ENCODE assay signal across 13 mouse cellular contexts in the genomic region with DNA sequence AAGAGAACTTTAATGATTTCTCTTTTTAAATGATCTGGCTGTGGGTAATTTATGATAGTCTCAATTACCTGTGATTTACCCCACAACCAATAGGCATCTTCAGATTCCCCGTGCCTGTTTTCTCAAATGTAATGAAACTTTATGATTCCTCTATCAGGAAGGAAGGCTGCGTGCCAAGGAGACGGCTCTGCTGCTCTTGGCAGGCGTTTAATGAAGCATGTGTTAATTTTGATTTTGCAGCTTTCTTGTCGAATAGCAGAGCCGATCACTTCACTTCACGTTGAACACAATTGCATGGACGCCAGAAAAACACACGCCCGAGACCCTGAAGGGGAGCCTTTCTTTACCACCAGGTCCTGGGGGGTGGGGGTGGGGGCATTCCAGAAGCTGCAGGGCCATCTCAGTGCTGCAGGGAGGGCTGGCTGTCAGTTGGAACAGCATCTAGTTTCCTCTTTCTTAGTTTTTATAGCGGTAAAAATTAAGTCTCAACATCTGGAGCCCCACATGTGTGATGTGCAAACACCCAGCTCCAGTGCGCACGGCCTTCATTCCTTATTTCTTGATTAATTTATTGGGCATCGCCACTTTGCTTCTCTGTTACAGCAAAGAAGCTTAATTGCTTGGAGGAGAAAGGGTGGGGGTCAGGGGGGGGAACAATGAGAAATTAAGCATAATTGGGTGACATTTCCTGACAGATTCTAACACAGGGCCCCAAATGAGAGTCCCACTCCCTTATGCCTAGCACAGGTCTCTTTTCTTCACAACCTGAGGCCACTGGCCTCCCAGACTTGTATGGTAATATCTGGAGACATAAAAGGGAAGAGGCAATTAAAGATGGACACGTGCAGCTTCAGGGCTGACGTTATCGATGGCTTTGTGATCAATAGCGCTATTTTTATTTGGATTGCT.
DNase-seq lines count a peak whose midpoint lies in the region; ATAC-seq and TF ChIP-seq lines count a peak whose summit lies in the region.
"Had no signal": no experiment of that assay in that cellular context is flagged by ENCODE, and none has a peak within 500 bp of the region (broad histone marks: within the 10 kb centered on the region; RNA-seq: fewer than 3 reads in every experiment).

No protein-coding gene starts in this region.

- H3K4me3 ChIP-seq in kidney, embryonic 14.5 days (ENCODE audit: low read length) = no peak overlapping the region
- H3K4me3 ChIP-seq in limb, embryonic 11.5 days (ENCODE audit: low read depth, low read length) = no peak overlapping the region
- no peak overlapping the region for H3K4me3 ChIP-seq in kidney, adult 2 months (ENCODE audit: insufficient read depth, low read depth, low read length)
- H3K4me3 ChIP-seq: heart, embryonic 15.5 days; myocyte had no signal

- 22% methylated on average over 18 of the region's 18 CpGs for WGBS in kidney, embryonic 14.5 days
- 32% methylated on average over 18 of the region's 18 CpGs for WGBS in limb, embryonic 11.5 days
- WGBS in kidney, adult 2 months = 58% methylated on average over 18 of the region's 18 CpGs

- H3K27ac ChIP-seq in kidney, embryonic 14.5 days (ENCODE audit: low read depth, low read length) = no peak overlapping the region
- H3K27ac ChIP-seq in limb, embryonic 11.5 days (replicated peaks; ENCODE audit: low read depth, low read length) = 0 out of 2 replicates have a peak overlapping the region, but pooled peaks have one; percentile 30
- no peak overlapping the region for H3K27ac ChIP-seq in kidney, adult 2 months (ENCODE audit: insufficient read depth, low read depth, low read length)
- H3K27ac ChIP-seq: heart, embryonic 15.5 days; liver, embryonic 14.5 days had no signal

- H3K4me1 ChIP-seq in kidney, embryonic 14.5 days (ENCODE audit: control insufficient read depth, insufficient read depth, low read length) = peaks cover 7% of the 10 kb centered on the region
- peaks cover 11% of the 10 kb centered on the region for H3K4me1 ChIP-seq in limb, embryonic 11.5 days (ENCODE audit: control insufficient read depth, insufficient read depth, low read length)
- no peaks in the 10 kb centered on the region for H3K4me1 ChIP-seq in kidney, adult 2 months (ENCODE audit: control insufficient read depth, insufficient read depth, low read length)
- H3K4me1 ChIP-seq: heart, embryonic 15.5 days had no signal

- H3K27me3 ChIP-seq in kidney, embryonic 14.5 days (ENCODE audit: control insufficient read depth, insufficient read depth, low read length) = no peaks in the 10 kb centered on the region
- H3K27me3 ChIP-seq in limb, embryonic 11.5 days (ENCODE audit: control insufficient read depth, insufficient read depth, low read length) = no peaks in the 10 kb centered on the region
- H3K27me3 ChIP-seq in kidney, adult 2 months (replicated peaks; ENCODE audit: control insufficient read depth, insufficient read depth, low read length) = no peaks in the 10 kb centered on the region
- H3K27me3 ChIP-seq: heart, embryonic 15.5 days had no signal

- no peak for TF ChIP-seq POLR2A in kidney, adult 2 months (IDR thresholded peaks at IDR 0.05; ENCODE audit: low read depth, low read length)

- no peak for TF ChIP-seq CTCF in kidney, adult 2 months (conservative IDR thresholded peaks at IDR 0.05; ENCODE audit: insufficient read depth, insufficient read length, low read depth, low read length)

- no peaks in the 10 kb centered on the region for H3K36me3 ChIP-seq in kidney, embryonic 14.5 days (ENCODE audit: control insufficient read depth, insufficient read depth, low read length)
- H3K36me3 ChIP-seq in limb, embryonic 11.5 days (ENCODE audit: control insufficient read depth, insufficient read depth, low read length) = no peaks in the 10 kb centered on the region
- no peaks in the 10 kb centered on the region for H3K36me3 ChIP-seq in kidney, adult 2 months (ENCODE audit: control insufficient read depth, insufficient read depth, low read length)
- H3K36me3 ChIP-seq: heart, embryonic 15.5 days had no signal

- H3K9ac ChIP-seq in kidney, embryonic 14.5 days (ENCODE audit: low read depth, low read length) = no peak overlapping the region
- no peak overlapping the region for H3K9ac ChIP-seq in limb, embryonic 11.5 days (ENCODE audit: low read length)
- H3K9ac ChIP-seq: heart, embryonic 15.5 days; liver, embryonic 14.5 days had no signal

- peak; percentile 41; the same call in 1 of the 2 replicates for ATAC-seq in kidney, embryonic 14.5 days (ENCODE audit: low FRiP score, low TSS enrichment)
- ATAC-seq in limb, embryonic 11.5 days (ENCODE audit: insufficient number of reproducible peaks, low FRiP score, low TSS enrichment, low read depth) = peak; percentile 18; the same call in 1 of the 2 replicates
- ATAC-seq: CD4-positive, CD25-positive, alpha-beta regulatory T cell, adult 4 months had no signal

- peak overlapping the region; percentile 20; the same call in 1 of the 2 replicates for H3K4me2 ChIP-seq in kidney, embryonic 14.5 days (replicated peaks; ENCODE audit: low read depth, low read length)
- H3K4me2 ChIP-seq in limb, embryonic 11.5 days (ENCODE audit: low read depth, severe bottlenecking) = no peak overlapping the region
- H3K4me2 ChIP-seq: heart, embryonic 15.5 days had no signal

- DNase-seq in kidney, adult 9 months = no peak
- peak; percentile 36 for DNase-seq in right cerebral cortex, postnatal 14 days
- no peak for DNase-seq in right cerebral cortex, postnatal 25 days
- DNase-seq in limb, embryonic 11.5 days (ENCODE audit: low spot score) = peak; percentile 38
- DNase-seq in retina, postnatal 1 day = peak; percentile 42
- DNase-seq in yolk sac, embryonic 10.5 days (ENCODE audit: low spot score) = no peak
- no peak for DNase-seq in kidney, adult 2 months
- DNase-seq: cerebellum, adult 8-10 months had no signal

- 0 out of 2 replicates have a peak, but pooled peaks cover 3% of the 10 kb centered on the region for H3K9me3 ChIP-seq in kidney, embryonic 14.5 days (ENCODE audit: control insufficient read depth, low read length)
- H3K9me3 ChIP-seq in limb, embryonic 11.5 days (ENCODE audit: control insufficient read depth, low read length) = no peaks in the 10 kb centered on the region; the same call in 1 of the 2 replicates
- H3K9me3 ChIP-seq: heart, embryonic 15.5 days had no signal

Comparison
In these comparisons a context has a peak if more than half of its experiments do, and no peak if none do; other contexts are left out.
1. DNase-seq: peak in right cerebral cortex, postnatal 14 days (single experiment), limb, embryonic 11.5 days (single experiment) and retina, postnatal 1 day (single experiment); none in kidney, adult 9 months (single experiment), right cerebral cortex, postnatal 25 days (single experiment), yolk sac, embryonic 10.5 days (single experiment) and kidney, adult 2 months (single experiment).